Mouse (Mus musculus) duodenum, adult 2 months (tissue): ENCODE data around the gene Hip1. TPM values are rescaled to one million over a fixed set of nuclear protein-coding genes. Genes with fewer than 3 reads are reported as not detected.

ENCODE experiments used
- polyA plus RNA-seq: library from polyadenylated mRNA; depleted of rRNA; stranded (reverse); fragments of >200 nt; gene quantifications from 2 replicates; pipeline ENCODE4 v1.2.3, GENCODE M21; 2012; ENCODE audit warnings: low replicate concordance; rRNA removed

The Hip1 gene
- polyA plus RNA-seq = 2.6 and 5.7 TPM in 2 replicates

DNA sequence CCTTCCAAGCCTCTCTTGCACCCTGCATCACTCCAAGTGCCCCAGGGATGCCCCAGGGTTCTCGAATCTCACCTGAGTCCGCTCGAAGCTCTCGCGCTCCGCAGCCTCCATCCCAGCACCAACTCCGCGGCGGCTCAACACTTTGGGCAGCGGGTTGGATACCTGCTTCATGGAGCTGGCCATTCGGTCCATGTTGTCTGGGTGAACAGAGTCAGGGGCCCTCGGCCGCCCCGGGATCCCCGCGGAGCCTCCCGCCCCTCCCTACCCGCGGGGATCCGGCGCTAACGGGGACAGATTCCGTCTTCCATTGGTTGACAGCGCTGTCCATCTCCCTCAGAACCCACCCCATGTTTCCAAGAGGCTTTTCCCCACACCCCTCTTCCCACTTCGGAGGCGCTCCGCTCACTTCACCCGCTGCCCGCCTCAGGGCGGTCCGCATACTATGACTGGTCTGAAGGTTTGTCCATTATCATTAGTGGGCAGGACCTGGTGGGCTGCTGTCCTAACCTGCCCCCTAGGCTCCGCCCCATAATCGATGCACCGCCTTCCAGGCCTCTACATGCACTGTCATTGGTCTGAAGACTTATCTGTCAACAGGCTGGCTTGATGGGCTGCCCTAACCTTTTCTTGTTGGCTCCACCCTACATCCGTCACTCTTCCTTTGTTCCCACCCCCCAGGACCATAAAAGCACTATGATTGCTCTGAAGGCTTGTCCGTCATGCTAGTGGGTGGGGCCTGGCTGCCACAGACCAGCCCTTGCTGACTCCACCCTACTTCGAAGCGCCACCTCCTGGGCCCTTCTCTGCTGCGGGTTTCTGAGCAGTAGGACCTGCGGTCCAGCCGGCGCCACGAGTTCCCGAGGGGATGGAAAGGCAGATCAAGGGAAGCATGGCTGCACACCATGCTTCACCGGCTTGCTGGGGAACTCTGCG lies at the start of gene Hip1:
Gene Hip1, minus strand, starts transcription at position 256 of the 933 bp plus-strand sequence.

DNA sequence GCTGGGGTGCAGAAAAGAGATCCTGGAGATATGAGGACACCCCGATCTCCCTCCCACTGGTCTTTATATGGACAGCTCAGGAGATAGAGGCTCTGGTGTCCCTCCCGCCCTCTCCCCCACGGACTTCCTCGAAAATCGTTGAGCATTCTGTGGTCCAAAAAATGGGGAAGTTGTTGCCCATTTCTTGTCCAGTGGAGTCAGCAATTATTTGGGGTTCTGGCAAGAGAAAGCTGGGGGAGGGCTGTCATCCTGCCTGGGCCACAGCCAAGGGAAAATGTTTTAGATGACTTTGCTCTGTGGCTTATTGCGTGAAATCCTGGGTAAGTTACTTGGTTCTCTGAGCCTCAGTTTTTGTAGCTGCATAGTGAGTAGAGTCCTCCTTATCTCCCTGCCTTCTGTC lies 28.1 kb upstream of the Hip1 start, which contains the start of gene Ccl24:
Gene Ccl24, minus strand, starts transcription at position 44 of the 400 bp plus-strand sequence.

GRCm38 (mm10) chr5:135563469-135563868 lies 18.5 kb upstream of the Hip1 start, which contains the start of gene Ccl26:
Gene Ccl26, minus strand, starts transcription at chr5:135563569.

GRCm38 (mm10) chr5:135394004-135394823 lies 150.7 kb downstream of the Hip1 start, which contains the start of gene Pom121:
Gene Pom121, minus strand, starts transcription at chr5:135394546.

DNA sequence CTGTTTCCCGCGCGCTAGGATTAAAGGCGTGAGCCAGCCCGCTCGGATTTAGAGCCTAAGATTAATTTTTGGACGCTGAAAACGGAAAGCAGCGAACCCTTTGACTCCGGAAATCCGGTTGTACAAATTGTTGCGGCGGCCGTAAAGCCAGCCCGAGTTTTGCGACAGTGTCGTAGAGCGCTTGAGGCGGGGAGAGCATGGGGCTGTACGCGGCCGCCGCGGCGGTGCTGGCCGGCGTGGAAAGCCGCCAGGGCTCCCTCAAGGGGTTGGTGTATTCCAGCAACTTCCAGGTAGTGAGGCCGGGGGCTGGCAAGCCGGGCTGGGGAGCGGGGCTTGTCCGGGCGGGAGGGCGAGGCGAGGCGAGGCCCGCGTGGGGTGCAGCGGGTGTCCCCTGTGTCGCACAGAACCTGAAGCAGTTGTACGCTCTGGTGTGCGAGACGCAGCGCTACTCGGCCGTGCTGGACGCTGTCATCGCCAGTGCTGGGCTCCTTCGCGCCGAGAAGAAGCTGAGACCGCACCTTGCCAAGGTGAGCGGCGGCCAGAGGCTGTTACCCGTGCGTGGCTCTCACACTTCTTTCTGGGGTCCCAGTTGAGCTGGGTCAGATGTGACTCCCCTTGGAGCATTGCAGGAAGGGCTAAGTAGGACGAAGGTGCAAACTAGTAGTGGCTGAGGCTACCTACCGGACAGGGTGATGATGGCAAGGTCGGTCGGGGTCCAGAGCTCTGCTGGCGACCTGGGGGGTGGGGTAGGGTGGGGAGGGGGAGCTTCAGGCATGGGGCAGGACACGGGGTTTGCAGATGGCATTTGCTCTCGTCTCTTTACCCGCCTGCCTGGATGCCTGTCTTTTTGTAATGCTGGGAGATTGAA lies 174.9 kb downstream of the Hip1 start, which contains the start of gene Nsun5:
Gene Nsun5, plus strand, starts transcription at position 167 of the 868 bp plus-strand sequence.

Other genes starting within 250 kb of the Hip1 start
- gene Fkbp6, start 195.1 kb downstream of the Hip1 start, polyA plus RNA-seq = not detected in 2 replicates
- gene Trim50, start 191.8 kb downstream of the Hip1 start, polyA plus RNA-seq = 1.1 TPM in 1 of 2 replicates, not detected in the other
- gene Nsun5, start 175.2 kb downstream of the Hip1 start, polyA plus RNA-seq = 16.7 and 21.1 TPM in 2 replicates
- gene Pom121, start 150.6 kb downstream of the Hip1 start, polyA plus RNA-seq = 22.4 and 25.2 TPM in 2 replicates
- not detected in 2 replicates for gene Ccl26, start 18.4 kb upstream of the Hip1 start, polyA plus RNA-seq
- gene Ccl24, start 27.9 kb upstream of the Hip1 start, polyA plus RNA-seq = 4.2 TPM in 1 of 2 replicates, not detected in the other
- 15.8 and 18.3 TPM in 2 replicates for gene Rhbdd2, start 87.5 kb upstream of the Hip1 start, polyA plus RNA-seq
- gene Por, start 124.9 kb upstream of the Hip1 start, polyA plus RNA-seq = 171 and 307 TPM in 2 replicates
- 127 and 351 TPM in 2 replicates for gene Tmem120a, start 199.3 kb upstream of the Hip1 start, polyA plus RNA-seq
- gene Styxl1, start 233.3 kb upstream of the Hip1 start, polyA plus RNA-seq = 0.13 and 0.38 TPM in 2 replicates
- 3,690 and 6,443 TPM in 2 replicates for gene Mdh2, start 233.4 kb upstream of the Hip1 start, polyA plus RNA-seq